Mouse (Mus musculus) cerebellum, postnatal 25 days (tissue): ENCODE measurements at regions not wholly inside any gene's neighbourhood (a gene's known extent, or its start where the extent isn't known, plus 50 kb on each side); places are given as distances from the start of the nearest gene placed in this dataset.

Experiments used
- DNase-seq, 2 experiments: peaks; one replicate each; pipeline ENCODE4 v3.0.0; 2021; ENCODE audit warnings: mixed read lengths in 2 of 2

- DNase-seq, result peak; percentile 4 to 18
Observed at GRCm38 (mm10) chr16:47754671-47755070, 528.9 kb upstream of the Dppa4 start.

- peak; percentile 11 to 48 for DNase-seq
Observed at GRCm38 (mm10) chr16:47758296-47758695, 525.2 kb upstream of the Dppa4 start.

- DNase-seq, result peak; percentile 37 to 56
Observed at GRCm38 (mm10) chr16:47765742-47766141, 517.8 kb upstream of the Dppa4 start.

GRCm38 (mm10) chr16:47788515-47788914 is 495.0 kb upstream of the Dppa4 start:
- no peak for DNase-seq

GRCm38 (mm10) chr16:47790666-47791065 is 492.9 kb upstream of the Dppa4 start:
- DNase-seq, result no peak

GRCm38 (mm10) chr16:47791456-47791855 is 492.1 kb upstream of the Dppa4 start:
- DNase-seq, result no peak

- DNase-seq, result peak; percentile 60 to 78
Observed at GRCm38 (mm10) chr16:47798838-47799237, 484.7 kb upstream of the Dppa4 start.

- no peak for DNase-seq
Observed at GRCm38 (mm10) chr16:47843169-47843568, 440.4 kb upstream of the Dppa4 start.

GRCm38 (mm10) chr16:47851631-47852030 is 431.9 kb upstream of the Dppa4 start:
- DNase-seq, result no peak

GRCm38 (mm10) chr16:47859840-47860239 is 423.7 kb upstream of the Dppa4 start:
- DNase-seq, result no peak

- DNase-seq, result no peak
Observed at GRCm38 (mm10) chr16:47875258-47875657, 408.3 kb upstream of the Dppa4 start.

GRCm38 (mm10) chr16:47883476-47883875 is 400.1 kb upstream of the Dppa4 start:
- peak in 1 of 2 experiments; percentile 29 for DNase-seq

GRCm38 (mm10) chr16:47887019-47887418 is 396.5 kb upstream of the Dppa4 start:
- no peak for DNase-seq

GRCm38 (mm10) chr16:47900785-47901184 is 382.7 kb upstream of the Dppa4 start:
- DNase-seq, result no peak

GRCm38 (mm10) chr16:47938000-47938399 is 345.5 kb upstream of the Dppa4 start:
- DNase-seq, result peak in 1 of 2 experiments; percentile 6
